Mouse (Mus musculus) kidney, postnatal 36 days (tissue): ENCODE data around the gene Dqx1.

Source experiments
- DNase-seq, 2 experiments: peaks; one replicate each; pipeline ENCODE4 v3.0.0; 2021 to 2022; ENCODE audit warnings: mixed read lengths in 2 of 2

The Dqx1 gene

DNA sequence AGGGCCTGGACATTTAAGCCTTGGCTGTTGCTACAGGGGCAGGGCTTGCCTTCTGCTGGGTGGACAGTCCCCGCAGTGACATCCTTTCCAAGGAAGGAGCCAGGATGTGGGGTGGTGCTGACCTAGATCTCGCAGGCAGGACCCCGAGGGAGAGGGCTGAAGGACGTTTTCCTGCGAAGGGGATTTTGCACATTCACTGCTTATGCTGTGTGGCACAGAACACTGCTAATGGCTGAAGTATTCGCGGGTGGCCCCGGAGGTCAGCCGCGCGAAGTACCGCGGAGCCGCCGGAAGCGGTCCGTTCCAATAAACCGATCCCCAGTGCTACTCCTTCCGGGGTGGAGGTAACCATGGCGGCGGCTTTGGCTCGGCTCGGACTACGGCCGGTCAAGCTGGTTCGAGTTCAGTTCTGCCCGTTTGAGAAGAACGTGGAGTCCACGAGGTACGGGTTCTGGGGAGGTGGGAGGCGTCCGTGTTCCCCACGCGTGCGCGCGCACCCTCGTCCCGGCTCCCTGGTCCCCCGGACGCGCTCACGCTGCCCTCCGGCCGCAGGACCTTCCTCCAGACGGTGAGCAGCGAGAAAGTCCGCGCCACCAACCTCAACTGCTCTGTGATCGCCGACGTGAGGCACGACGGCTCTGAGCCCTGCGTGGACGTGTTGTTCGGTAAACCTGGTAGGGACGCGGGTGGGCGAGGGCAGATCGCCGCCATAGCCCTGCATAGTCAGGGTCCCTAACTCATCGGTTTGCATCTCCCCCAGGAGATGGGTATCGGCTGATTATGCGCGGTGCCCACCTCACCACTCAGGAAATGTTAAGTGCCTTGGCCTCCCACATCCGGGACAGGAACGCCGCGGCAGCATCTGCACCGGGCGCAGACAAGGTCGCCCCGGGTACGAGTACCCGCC is 51.4 kb downstream of the Dqx1 start, which contains the start of gene Mrpl53:
TSS of gene Mrpl53 (plus strand) at position 279 of the 907 bp plus-strand sequence.
- DNase-seq: peak; percentile 83 to 90

DNA sequence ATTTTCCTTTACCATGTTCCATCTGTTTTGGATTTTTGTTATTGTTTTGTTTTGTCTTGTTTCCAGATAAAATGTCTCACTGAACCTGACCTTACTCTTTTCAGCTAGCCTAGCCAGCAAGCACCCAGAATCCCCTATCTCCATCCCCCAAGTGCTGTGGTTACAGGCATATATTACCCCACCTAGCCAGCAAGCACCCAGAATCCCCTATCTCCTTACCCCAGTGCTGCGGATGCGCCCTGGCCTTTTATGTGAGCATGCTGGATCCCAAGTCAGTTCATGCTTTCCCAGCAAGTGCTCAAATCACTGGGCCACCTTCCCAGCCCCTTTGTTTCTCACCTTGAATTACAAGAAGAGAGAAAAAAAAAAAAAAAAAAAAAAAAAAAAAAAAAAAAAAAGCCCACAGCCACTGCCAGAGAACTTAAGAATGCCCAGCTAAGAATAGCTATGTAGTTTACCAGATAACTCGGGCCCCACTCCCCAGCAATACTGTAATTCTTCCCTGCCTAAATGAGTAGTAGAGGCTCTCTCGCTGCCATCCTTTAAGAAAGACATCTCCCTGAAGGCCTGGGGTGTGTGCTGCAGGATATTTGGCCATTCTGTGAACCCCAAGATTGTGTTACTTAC is 54.0 kb downstream of the Dqx1 start:
- DNase-seq: no peak

DNA sequence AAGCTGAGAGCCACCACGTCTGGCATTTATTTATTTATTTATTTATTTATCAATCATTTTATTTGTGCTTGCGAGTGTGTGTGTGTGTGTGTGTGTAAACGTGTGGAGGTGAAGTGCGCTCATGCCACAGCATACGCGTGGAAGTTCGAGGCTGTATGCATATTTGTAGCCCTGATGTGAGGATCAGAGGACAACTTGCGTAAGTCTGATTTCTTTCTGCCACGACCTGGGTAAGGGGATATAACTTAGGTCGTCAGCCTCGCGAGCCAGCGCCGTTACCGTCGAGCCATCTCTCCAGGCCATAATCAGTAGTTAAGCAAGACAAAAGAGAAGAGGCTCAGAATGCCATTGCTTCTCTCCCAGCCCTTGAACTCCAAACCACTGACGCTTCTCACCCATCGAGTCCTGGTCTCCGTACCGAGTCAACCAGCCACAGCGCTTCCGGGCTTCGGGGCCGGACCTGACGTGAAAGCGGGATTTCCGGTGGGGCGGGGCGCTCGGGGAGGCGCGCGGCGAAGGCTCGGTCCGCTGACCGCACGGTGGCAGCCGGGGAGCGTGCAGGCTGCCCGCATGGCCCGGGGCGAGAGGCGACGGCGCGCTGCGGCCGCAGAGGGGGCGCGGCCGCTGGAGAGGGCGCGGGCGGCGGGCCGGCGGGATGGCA is 57.5 kb downstream of the Dqx1 start, which contains the start of gene Mogs:
TSS of gene Mogs (plus strand) at position 486 of the 661 bp plus-strand sequence.
- peak; percentile 95 to 98 for DNase-seq

DNA sequence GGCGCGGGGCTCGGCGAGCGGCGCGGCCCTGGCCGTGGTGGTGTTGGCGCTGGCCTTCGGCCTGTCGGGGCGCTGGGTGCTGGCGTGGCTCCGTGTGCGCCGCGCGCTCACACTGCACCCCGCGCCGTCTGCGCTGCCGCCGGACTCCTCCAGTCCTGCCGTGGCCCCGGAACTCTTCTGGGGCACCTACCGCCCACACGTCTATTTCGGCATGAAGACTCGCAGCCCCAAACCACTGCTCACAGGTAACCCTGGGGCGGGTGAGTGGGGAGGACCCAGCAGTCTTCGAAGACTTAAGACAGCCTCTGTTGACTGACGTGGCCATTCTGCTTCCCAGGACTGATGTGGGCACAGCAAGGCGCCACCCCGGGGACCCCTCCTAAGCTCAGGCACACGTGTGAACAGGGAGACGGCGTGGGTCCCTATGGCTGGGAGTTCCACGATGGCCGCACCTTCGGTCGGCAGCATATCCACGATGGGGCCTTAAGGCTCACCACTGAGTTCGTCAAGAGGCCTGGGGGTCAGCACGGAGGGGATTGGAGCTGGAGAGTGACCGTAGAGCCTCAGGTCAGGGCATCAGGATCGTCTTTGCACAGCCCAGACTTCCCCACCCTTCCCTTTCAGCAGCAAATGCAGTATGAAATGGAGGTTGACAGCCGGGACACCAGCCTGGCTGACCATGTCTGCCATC is 58.2 kb downstream of the Dqx1 start:
- no peak for DNase-seq

DNA sequence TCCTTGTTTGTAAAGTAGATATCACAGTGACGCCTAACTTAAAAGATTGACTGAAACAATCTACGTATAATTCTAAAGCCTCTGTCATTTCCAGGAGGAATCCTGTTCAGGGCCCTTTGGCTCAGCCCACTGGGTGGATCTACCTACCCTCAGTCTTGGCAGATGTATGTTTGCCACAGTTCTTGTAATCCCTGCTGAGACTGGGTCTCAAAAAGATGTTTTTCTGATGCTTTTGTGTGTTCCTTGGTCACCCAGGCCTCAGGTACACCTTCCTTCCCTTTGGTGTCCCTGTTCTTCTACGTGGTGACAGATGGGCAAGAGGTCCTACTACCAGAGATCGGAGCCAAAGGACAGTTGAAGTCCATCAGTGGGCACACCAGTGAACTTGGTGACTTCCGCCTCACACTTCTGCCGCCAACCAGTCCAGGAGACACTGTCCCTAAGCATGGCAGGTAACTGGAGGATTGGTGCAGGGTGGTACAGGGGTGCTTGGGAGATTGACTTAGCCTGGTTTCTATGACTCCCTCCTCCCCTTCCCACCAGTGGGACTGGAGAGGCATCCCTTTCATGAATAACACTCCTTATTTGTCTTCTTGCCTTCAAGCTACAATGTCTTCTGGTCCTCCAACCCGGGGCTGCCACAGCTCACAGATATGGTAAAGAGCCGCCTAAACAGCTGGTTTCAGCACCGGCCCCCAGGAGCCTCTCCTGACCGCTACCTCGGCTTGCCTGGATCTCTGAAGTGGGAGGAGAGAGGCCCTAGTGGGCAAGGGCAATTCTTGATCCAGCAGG is 58.9 kb downstream of the Dqx1 start:
- no peak for DNase-seq
